Mouse (Mus musculus) liver, postnatal 0 days (tissue): ENCODE measurements at regions not wholly inside any gene's neighbourhood (a gene's known extent, or its start where the extent isn't known, plus 50 kb on each side); places are given as distances from the start of the nearest gene placed in this dataset.

Experiments
- CTCF ChIP-seq: sonication (generic); IDR thresholded peaks from 2 replicates; pipeline ENCODE4 v1.5.1; 2016; ENCODE audit warnings: antibody characterized with exemption, low read depth
- EP300 ChIP-seq: IDR thresholded peaks from 2 replicates; pipeline ENCODE4 v1.6.1; 2016; ENCODE audit warnings: antibody characterized with exemption, low read depth, mild to moderate bottlenecking

- TF ChIP-seq CTCF: no peak
- TF ChIP-seq EP300: no peak
These were observed 484.5 kb upstream of the Hsf2 start for GRCm38 (mm10) chr10:57001723-57002110.
